Mouse (Mus musculus): ENCODE measurements around the gene Zfp384.

The Zfp384 gene

DNA sequence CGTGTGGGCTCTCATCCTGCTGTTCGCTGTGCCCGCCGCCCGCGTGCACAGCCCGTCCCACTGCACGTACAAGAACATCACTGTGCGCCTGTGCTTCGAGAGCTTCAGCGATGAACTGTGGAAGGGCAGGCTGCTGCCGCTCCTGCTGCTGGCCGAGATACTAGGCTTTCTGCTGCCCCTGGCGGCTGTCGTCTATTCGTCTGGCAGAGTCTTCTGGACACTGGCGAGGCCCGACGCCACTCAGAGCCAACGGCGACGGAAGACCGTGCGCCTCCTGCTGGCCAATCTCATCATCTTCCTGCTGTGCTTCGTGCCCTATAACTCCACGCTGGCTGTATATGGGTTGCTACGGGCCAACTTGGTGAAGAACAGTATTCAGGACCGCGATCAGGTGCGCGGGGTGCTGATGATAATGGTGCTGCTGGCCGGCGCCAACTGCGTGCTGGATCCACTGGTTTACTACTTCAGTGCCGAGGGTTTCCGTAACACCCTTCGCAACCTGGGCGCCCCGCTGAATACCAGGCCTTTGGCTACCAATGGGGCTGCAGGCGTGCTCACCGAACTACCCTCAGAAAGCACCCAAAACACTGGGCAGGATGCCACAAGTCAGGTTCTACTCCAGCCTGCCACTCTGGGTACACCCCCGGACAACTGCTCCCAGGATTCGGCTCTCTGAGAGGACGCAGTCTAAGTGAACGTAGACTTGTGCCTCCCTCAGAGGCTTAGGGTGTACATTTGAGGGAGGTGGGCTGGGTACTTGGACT, 73.0 kb downstream of the Zfp384 start:
- in situ Hi-C loops (cut with MboI, MseI), result no loop called here

DNA sequence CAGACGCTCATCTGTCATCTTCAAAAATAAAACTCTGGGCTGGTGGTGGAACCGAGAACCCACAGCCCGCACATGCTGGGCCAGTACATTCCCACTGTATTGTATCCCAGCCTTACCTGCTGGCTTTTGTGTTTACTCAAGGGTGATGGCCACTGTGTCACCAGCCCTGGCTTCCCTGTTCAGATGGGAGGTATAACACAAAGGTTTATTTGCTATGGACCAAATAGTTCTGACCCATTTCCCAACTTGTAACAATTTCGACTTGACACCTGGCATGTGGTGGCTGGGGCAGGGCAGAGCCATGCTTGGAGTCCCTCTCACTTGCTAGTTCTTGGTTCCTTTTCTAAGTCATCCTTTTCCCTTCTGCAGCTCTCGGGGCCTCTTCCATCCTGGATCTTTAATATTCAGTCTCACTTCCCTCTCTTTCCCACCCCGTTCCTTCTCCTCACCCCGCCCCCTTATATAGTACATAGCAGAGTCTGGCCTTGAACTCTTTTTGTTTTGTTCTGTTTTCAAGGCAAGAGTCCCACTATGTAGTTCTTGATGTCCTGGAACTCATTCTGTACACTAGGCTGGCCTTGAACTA, 73.9 kb downstream of the Zfp384 start:
- in situ Hi-C loops (cut with MboI, MseI), result no loop called here

GRCm38 (mm10) chr6:125084424-125084823, 75.5 kb downstream of the Zfp384 start:
- in situ Hi-C loops (cut with MboI, MseI), result no loop called here
